Mouse (Mus musculus): ENCODE data around the gene Neb. TPM values are rescaled to one million over a fixed set of nuclear protein-coding genes. Genes with fewer than 3 reads are reported as not detected.

Gene Neb
- polyA plus RNA-seq, 2 experiments: 0.13 to 0.18 TPM

DNA sequence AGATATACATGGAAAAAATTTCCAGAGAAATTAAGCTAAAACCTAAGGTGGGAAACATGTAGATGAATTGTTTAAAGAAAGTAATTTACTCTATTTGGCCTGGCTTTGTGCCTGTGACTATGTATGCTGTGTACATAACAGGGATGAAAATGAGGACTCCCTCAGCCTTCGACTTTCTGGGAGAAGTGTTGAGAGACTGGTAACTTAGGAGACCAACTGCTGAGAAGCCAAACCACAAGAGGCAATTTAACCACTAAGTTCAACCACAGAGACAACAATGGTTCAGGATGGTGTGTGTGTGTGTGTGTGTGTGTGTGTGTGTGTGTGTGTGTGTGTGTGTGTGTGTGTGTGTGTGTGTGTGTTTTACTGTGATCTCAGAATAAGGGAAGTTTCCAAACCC is 126.2 kb downstream of the Neb start:
- no peaks in the 10 kb centered on the region for H3K27me3 ChIP-seq (ENCODE audit: control insufficient read depth, insufficient read depth, low read length)
- H3K9me3 ChIP-seq (ENCODE audit: control insufficient read depth, low read length): no peaks in the 10 kb centered on the region
- 11% methylated on average over 1 of the region's 1 CpGs for WGBS (ENCODE audit: insufficient replicate concordance)
- H3K36me3 ChIP-seq (replicated peaks; ENCODE audit: control insufficient read depth, insufficient read depth, low read depth): no peaks in the 10 kb centered on the region
- no peak overlapping the region for H3K4me2 ChIP-seq (ENCODE audit: low read depth)
- no peak overlapping the region for H3K27ac ChIP-seq
- ATAC-seq (ENCODE audit: insufficient read depth) (no peak), DNase-seq (ENCODE audit: low read depth in 3 of 3, low spot score in 3 of 3) (no peak)
- no peak for TF ChIP-seq CTCF (IDR thresholded peaks at IDR 0.05; ENCODE audit: low read depth)
- TF ChIP-seq EP300 (IDR thresholded peaks at IDR 0.05; ENCODE audit: low read depth): no peak
- H3K4me3 ChIP-seq (ENCODE audit: insufficient read depth in 1 of 2, low read depth in 2 of 2, low read length in 2 of 2): no peak overlapping the region
- no peak overlapping the region for H3K9ac ChIP-seq (replicated peaks)
- H3K4me1 ChIP-seq (replicated peaks; ENCODE audit: control insufficient read depth in 2 of 2, insufficient read depth in 2 of 2, low read length in 1 of 2): no peaks in the 10 kb centered on the region

DNA sequence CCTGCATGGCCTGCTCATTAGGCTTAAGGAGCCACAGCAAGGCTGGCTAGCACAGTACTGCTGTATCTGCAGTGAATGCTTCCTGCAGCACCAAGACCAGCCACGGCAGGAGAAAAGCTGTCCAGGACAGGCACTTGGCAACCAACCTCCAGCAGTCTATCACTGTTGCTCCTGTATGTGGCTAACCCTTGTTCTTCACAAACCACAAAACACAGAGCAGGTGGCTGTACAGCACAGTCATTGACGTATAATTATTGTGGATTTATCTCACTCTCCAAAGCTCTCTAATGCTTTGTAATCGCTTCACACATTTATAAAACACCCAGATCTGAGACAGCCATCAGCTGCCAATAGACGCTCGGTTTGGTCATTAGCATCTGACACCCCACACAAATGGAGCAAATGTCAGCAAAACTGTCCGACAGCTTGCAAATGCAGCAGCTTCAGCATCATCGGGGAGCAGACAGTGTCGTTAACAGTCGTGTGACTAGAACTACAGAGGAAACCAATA is 129.9 kb downstream of the Neb start:
- Histone ChIP-seq H3K4me3 (ENCODE audit: insufficient read depth in 1 of 2, low read depth in 2 of 2, low read length in 2 of 2) (no peak overlapping the region), H3K9me3 (ENCODE audit: control insufficient read depth, low read length) (no peaks in the 10 kb centered on the region), H3K27ac (no peak overlapping the region), H3K36me3 (replicated peaks; ENCODE audit: control insufficient read depth, insufficient read depth, low read depth) (no peaks in the 10 kb centered on the region), H3K27me3 (ENCODE audit: control insufficient read depth, insufficient read depth, low read length) (no peaks in the 10 kb centered on the region), H3K4me1 (replicated peaks; ENCODE audit: control insufficient read depth in 2 of 2, insufficient read depth in 2 of 2, low read length in 1 of 2) (no peaks in the 10 kb centered on the region), H3K4me2 (ENCODE audit: low read depth) (no peak overlapping the region), H3K9ac (replicated peaks) (no peak overlapping the region)
- 59% methylated on average over 9 of the region's 9 CpGs for WGBS (ENCODE audit: insufficient replicate concordance)
- DNase-seq (ENCODE audit: low read depth in 3 of 3, low spot score in 3 of 3): no peak
- ATAC-seq (ENCODE audit: insufficient read depth): no peak
- TF ChIP-seq CTCF (IDR thresholded peaks at IDR 0.05; ENCODE audit: low read depth): no peak

DNA sequence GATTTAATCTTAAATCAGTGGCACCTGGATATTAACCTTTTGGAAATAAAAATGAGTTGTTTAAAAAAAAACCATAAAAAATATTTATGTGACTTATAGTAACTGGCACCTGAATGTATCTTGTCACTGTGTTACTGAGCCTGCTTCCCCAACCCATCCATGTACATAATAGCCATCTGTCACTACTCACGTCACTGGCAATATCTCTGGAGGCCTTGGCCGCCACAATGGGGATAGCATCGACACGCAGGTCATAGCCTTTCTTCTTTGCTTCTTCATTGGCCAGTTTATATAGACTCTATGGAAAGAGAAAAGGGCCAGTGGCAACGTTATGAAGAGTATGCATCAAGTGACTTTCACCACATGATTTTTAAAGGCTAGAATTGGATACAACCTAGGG is 133.2 kb downstream of the Neb start:
- no peaks in the 10 kb centered on the region for H3K9me3 ChIP-seq (ENCODE audit: control insufficient read depth, low read length)
- no peak overlapping the region for H3K27ac ChIP-seq
- no peak overlapping the region for H3K9ac ChIP-seq (replicated peaks)
- no peaks in the 10 kb centered on the region for H3K27me3 ChIP-seq (ENCODE audit: control insufficient read depth, insufficient read depth, low read length)
- 64% methylated on average over 5 of the region's 5 CpGs for WGBS (ENCODE audit: insufficient replicate concordance)
- H3K36me3 ChIP-seq (replicated peaks; ENCODE audit: control insufficient read depth, insufficient read depth, low read depth): no peaks in the 10 kb centered on the region
- no peak for DNase-seq (ENCODE audit: low read depth in 3 of 3, low spot score in 3 of 3)
- TF ChIP-seq CTCF (IDR thresholded peaks at IDR 0.05; ENCODE audit: low read depth) (no peak), EP300 (IDR thresholded peaks at IDR 0.05; ENCODE audit: low read depth) (no peak)
- no peak overlapping the region for H3K4me2 ChIP-seq (ENCODE audit: low read depth)
- H3K4me1 ChIP-seq (replicated peaks; ENCODE audit: control insufficient read depth in 2 of 2, insufficient read depth in 2 of 2, low read length in 1 of 2): no peaks in the 10 kb centered on the region
- ATAC-seq (ENCODE audit: insufficient read depth): no peak
- no peak overlapping the region for H3K4me3 ChIP-seq (ENCODE audit: insufficient read depth in 1 of 2, low read depth in 2 of 2, low read length in 2 of 2)

GRCm38 (mm10) chr2:52242691-52243090 is 135.6 kb downstream of the Neb start:
- 49% methylated on average over 1 of the region's 1 CpGs for WGBS (ENCODE audit: insufficient replicate concordance)
- Histone ChIP-seq H3K9ac (replicated peaks) (no peak overlapping the region), H3K4me2 (ENCODE audit: low read depth) (no peak overlapping the region), H3K4me3 (ENCODE audit: insufficient read depth in 1 of 2, low read depth in 2 of 2, low read length in 2 of 2) (no peak overlapping the region), H3K27ac (no peak overlapping the region), H3K9me3 (ENCODE audit: control insufficient read depth, low read length) (no peaks in the 10 kb centered on the region), H3K27me3 (ENCODE audit: control insufficient read depth, insufficient read depth, low read length) (no peaks in the 10 kb centered on the region), H3K36me3 (replicated peaks; ENCODE audit: control insufficient read depth, insufficient read depth, low read depth) (no peaks in the 10 kb centered on the region), H3K4me1 (replicated peaks; ENCODE audit: control insufficient read depth in 2 of 2, insufficient read depth in 2 of 2, low read length in 1 of 2) (no peaks in the 10 kb centered on the region)
- TF ChIP-seq EP300 (IDR thresholded peaks at IDR 0.05; ENCODE audit: low read depth): no peak
- TF ChIP-seq CTCF (IDR thresholded peaks at IDR 0.05; ENCODE audit: low read depth): no peak
- ATAC-seq (ENCODE audit: insufficient read depth) (no peak), DNase-seq (ENCODE audit: low read depth in 3 of 3, low spot score in 3 of 3) (no peak)

GRCm38 (mm10) chr2:52237892-52238291 is 140.4 kb downstream of the Neb start:
- Histone ChIP-seq H3K9ac (replicated peaks) (no peak overlapping the region), H3K4me2 (ENCODE audit: low read depth) (no peak overlapping the region), H3K4me3 (ENCODE audit: insufficient read depth in 1 of 2, low read depth in 2 of 2, low read length in 2 of 2) (no peak overlapping the region), H3K27me3 (ENCODE audit: control insufficient read depth, insufficient read depth, low read length) (no peaks in the 10 kb centered on the region), H3K36me3 (replicated peaks; ENCODE audit: control insufficient read depth, insufficient read depth, low read depth) (no peaks in the 10 kb centered on the region), H3K4me1 (replicated peaks; ENCODE audit: control insufficient read depth in 2 of 2, insufficient read depth in 2 of 2, low read length in 1 of 2) (no peaks in the 10 kb centered on the region), H3K27ac (no peak overlapping the region), H3K9me3 (ENCODE audit: control insufficient read depth, low read length) (no peaks in the 10 kb centered on the region)
- ATAC-seq (ENCODE audit: insufficient read depth) (no peak), DNase-seq (ENCODE audit: low read depth in 3 of 3, low spot score in 3 of 3) (no peak)
- no peak for TF ChIP-seq EP300 (IDR thresholded peaks at IDR 0.05; ENCODE audit: low read depth)
- no peak for TF ChIP-seq CTCF (IDR thresholded peaks at IDR 0.05; ENCODE audit: low read depth)
- WGBS (ENCODE audit: insufficient replicate concordance): 37% methylated on average over 5 of the region's 5 CpGs
